Mouse (Mus musculus) intestine, embryonic 15.5 days (tissue): ENCODE measurements at regions not wholly inside any gene's neighbourhood (a gene's known extent, or its start where the extent isn't known, plus 50 kb on each side); places are given as distances from the start of the nearest gene placed in this dataset.
A peak's percentile ranks its signal among the peaks of the same experiment; 100 is the strongest.

Experiments
- ATAC-seq: fragments of 200-750 bp; cut with Nextera tagmentation; 2 replicates; pipeline ENCODE4 v1.8.0; 2017; ENCODE audit warnings: moderate TSS enrichment, moderate library complexity
- H3K27ac ChIP-seq: fragments of 300-500 bp; sonication (generic); 2 replicates; pipeline ENCODE4 v1.5.1; 2015; ENCODE audit warnings: mild to moderate bottlenecking, inconsistent platforms
- H3K27me3 ChIP-seq: fragments of 300-500 bp; sonication (generic); replicated peaks from 2 replicates; pipeline ENCODE4 v1.6.1; 2015; ENCODE audit warnings: inconsistent platforms
- H3K36me3 ChIP-seq: fragments of 300-500 bp; sonication (generic); 2 replicates; pipeline ENCODE4 v1.6.1; 2015; ENCODE audit warnings: inconsistent platforms
- H3K4me1 ChIP-seq: fragments of 300-500 bp; sonication (generic); replicated peaks from 2 replicates; pipeline ENCODE4 v1.6.1; 2015; ENCODE audit warnings: inconsistent platforms
- H3K4me2 ChIP-seq: fragments of 300-500 bp; sonication (generic); replicated peaks from 2 replicates; pipeline ENCODE4 v1.6.1; 2015; ENCODE audit warnings: mild to moderate bottlenecking, inconsistent platforms
- H3K4me3 ChIP-seq: fragments of 300-500 bp; sonication (generic); replicated peaks from 2 replicates; pipeline ENCODE4 v1.5.1; 2015; ENCODE audit warnings: inconsistent platforms
- H3K9ac ChIP-seq: fragments of 300-500 bp; sonication (generic); 2 replicates; pipeline ENCODE4 v1.6.1; 2015; ENCODE audit warnings: inconsistent platforms
- H3K9me3 ChIP-seq: fragments of 300-500 bp; sonication (generic); 2 replicates; pipeline ENCODE4 v1.6.1; 2016; ENCODE audit warnings: inconsistent platforms
- WGBS: fragments of 180-500 bp; shearing (Covaris S2); methylation state at CpG from one replicate; pipeline ENCODE4 v1.1.7; 2015; 5-methylcytosine and 5-hydroxymethylcytosine counted together

DNA sequence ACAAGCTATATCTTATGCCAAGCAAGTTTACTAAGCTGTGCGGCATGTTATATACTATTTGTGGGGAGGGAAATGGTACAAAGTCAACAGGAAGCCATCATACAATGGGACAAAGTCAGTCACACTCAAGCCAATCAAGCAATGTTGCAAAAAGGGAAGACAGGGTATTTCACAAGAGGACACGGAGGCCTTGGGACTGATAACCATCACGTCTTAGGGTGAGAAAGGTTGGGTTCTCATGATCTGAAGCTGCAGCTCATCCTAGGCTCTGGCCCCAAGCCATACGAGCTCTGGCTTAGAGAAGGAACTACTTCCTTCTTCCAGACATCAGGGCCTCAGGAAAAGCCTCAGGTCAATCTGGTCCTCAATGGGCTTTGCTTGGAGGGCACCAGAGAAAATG lies 287.9 kb upstream of the Xylt1 start:
- no peak overlapping the region for H3K9ac ChIP-seq
- H3K9me3 ChIP-seq, result no peaks in the 10 kb centered on the region
- 0 out of 2 replicates have a peak, but pooled peaks cover 4% of the 10 kb centered on the region for H3K4me1 ChIP-seq
- no peak overlapping the region for H3K4me2 ChIP-seq
- H3K27ac ChIP-seq, result no peak overlapping the region
- no peak for ATAC-seq
- no peaks in the 10 kb centered on the region for H3K27me3 ChIP-seq
- no peak overlapping the region for H3K4me3 ChIP-seq
- WGBS, result 85% methylated on average over 4 of the region's 4 CpGs
- H3K36me3 ChIP-seq, result no peaks in the 10 kb centered on the region

- Histone ChIP-seq H3K27me3 (no peaks in the 10 kb centered on the region), H3K4me2 (no peak overlapping the region), H3K4me1 (no peaks in the 10 kb centered on the region), H3K36me3 (no peaks in the 10 kb centered on the region), H3K9ac (no peak overlapping the region), H3K4me3 (no peak overlapping the region), H3K9me3 (no peaks in the 10 kb centered on the region), H3K27ac (no peak overlapping the region)
- 60% methylated on average over 3 of the region's 3 CpGs for whole genome bisulfite sequencing
- ATAC-seq, result peak; percentile 94
Measured at GRCm38 (mm10) chr7:117097618-117098017, 283.2 kb upstream of the Xylt1 start.

- ATAC-seq, result no peak
- no peaks in the 10 kb centered on the region for H3K9me3 ChIP-seq
- no peak overlapping the region for H3K9ac ChIP-seq
- H3K36me3 ChIP-seq, result no peaks in the 10 kb centered on the region
- no peak overlapping the region for H3K4me2 ChIP-seq
- 70% methylated on average over 6 of the region's 6 CpGs for WGBS
- no peak overlapping the region for H3K27ac ChIP-seq
- no peak overlapping the region for H3K4me3 ChIP-seq
- no peaks in the 10 kb centered on the region for H3K4me1 ChIP-seq
- no peaks in the 10 kb centered on the region for H3K27me3 ChIP-seq
Measured at GRCm38 (mm10) chr7:117099041-117099440, 281.7 kb upstream of the Xylt1 start.

GRCm38 (mm10) chr7:117103035-117103434 lies 277.7 kb upstream of the Xylt1 start:
- WGBS, result 50% methylated on average over 5 of the region's 5 CpGs
- H3K27ac ChIP-seq, result no peak overlapping the region
- no peaks in the 10 kb centered on the region for H3K9me3 ChIP-seq
- H3K4me3 ChIP-seq, result no peak overlapping the region
- no peaks in the 10 kb centered on the region for H3K27me3 ChIP-seq
- H3K36me3 ChIP-seq, result no peaks in the 10 kb centered on the region
- no peak overlapping the region for H3K4me2 ChIP-seq
- no peaks in the 10 kb centered on the region for H3K4me1 ChIP-seq
- no peak overlapping the region for H3K9ac ChIP-seq
- ATAC-seq, result no peak

DNA sequence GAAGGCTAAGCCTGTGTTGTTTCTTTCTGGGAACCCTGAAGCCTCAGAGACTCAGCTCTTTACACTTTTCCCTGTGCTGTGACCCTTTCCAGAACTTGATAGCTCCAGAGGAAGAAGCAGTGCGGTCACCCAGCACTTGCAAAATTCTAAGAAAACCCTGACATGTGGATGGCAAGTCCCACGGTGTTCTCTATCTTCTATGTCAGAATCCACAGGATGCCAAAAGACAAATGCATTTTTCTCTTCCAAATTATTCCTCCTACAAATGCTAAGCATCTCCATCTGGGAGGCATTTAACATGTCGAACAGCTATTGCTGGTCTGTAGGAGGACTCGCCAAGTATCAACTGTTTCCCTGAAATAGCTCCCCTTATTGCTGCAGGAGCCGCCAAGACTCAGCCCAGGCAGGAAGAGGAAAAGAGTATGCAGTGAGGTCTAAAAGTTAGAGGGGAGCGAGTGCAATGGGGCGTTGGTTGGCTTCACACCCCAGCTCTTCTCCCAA lies 274.0 kb upstream of the Xylt1 start:
- Histone ChIP-seq H3K9ac (no peak overlapping the region), H3K4me2 (no peak overlapping the region), H3K27me3 (no peaks in the 10 kb centered on the region), H3K9me3 (no peaks in the 10 kb centered on the region), H3K36me3 (no peaks in the 10 kb centered on the region), H3K4me3 (no peak overlapping the region), H3K4me1 (no peaks in the 10 kb centered on the region), H3K27ac (no peak overlapping the region)
- ATAC-seq, result no peak
- 84% methylated on average over 7 of the region's 7 CpGs for WGBS

DNA sequence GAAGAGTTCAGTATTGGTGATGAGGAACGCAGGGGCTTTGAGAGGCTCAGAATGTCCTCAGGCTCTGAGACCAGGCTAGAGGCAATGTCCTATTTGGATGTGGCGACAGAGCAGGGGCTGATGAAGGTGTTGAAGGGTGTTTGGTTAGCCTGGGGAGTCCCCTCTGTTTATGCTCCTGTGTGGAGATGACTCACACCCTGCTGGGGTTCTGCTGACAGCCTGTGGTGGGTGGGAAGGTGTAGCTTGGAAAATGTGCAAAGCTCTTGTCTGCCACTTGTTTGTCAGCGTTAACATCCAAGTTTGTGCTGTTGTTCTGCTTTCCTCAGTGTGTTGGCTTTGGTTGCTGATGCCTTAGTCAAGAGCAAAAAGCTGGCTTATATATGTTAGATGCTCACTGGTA lies 272.4 kb upstream of the Xylt1 start:
- Histone ChIP-seq H3K9ac (no peak overlapping the region), H3K36me3 (no peaks in the 10 kb centered on the region), H3K27ac (no peak overlapping the region), H3K4me2 (no peak overlapping the region), H3K27me3 (no peaks in the 10 kb centered on the region), H3K4me1 (no peaks in the 10 kb centered on the region), H3K9me3 (no peaks in the 10 kb centered on the region), H3K4me3 (no peak overlapping the region)
- WGBS, result 66% methylated on average over 3 of the region's 3 CpGs
- no peak for ATAC-seq

DNA sequence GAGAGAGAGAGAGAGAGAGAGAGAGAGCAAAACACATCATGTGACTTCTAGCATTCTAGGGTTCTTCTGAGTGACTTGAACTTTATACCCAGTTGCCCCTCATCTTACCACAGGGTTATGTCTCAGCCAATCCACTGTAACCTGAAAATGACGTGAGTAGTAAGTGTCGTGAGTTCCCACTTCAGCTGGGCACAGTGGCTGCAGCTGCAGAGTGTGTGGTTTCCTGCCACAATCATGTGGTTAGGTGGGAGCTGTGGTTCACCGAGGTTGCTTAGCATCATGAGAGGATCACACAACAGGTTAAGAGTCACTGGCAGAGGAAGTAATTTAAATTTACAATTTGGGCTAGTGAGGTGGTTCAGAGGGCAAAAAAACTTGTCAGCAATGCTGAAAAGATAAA lies 253.1 kb upstream of the Xylt1 start:
- no peaks in the 10 kb centered on the region for H3K4me1 ChIP-seq
- no peak overlapping the region for H3K4me2 ChIP-seq
- no peaks in the 10 kb centered on the region for H3K36me3 ChIP-seq
- H3K4me3 ChIP-seq, result no peak overlapping the region
- ATAC-seq, result no peak
- WGBS, result 60% methylated on average over 3 of the region's 3 CpGs
- H3K27ac ChIP-seq, result no peak overlapping the region
- H3K9ac ChIP-seq, result no peak overlapping the region
- no peaks in the 10 kb centered on the region for H3K27me3 ChIP-seq
- no peaks in the 10 kb centered on the region for H3K9me3 ChIP-seq

GRCm38 (mm10) chr7:117134869-117135268 lies 245.9 kb upstream of the Xylt1 start:
- H3K4me1 ChIP-seq, result no peaks in the 10 kb centered on the region
- H3K9me3 ChIP-seq, result no peaks in the 10 kb centered on the region
- no peaks in the 10 kb centered on the region for H3K36me3 ChIP-seq
- H3K4me3 ChIP-seq, result no peak overlapping the region
- H3K4me2 ChIP-seq, result no peak overlapping the region
- H3K27me3 ChIP-seq, result no peaks in the 10 kb centered on the region
- ATAC-seq, result no peak
- no peak overlapping the region for H3K27ac ChIP-seq
- H3K9ac ChIP-seq, result no peak overlapping the region
- WGBS, result 82% methylated on average over 1 of the region's 1 CpGs

DNA sequence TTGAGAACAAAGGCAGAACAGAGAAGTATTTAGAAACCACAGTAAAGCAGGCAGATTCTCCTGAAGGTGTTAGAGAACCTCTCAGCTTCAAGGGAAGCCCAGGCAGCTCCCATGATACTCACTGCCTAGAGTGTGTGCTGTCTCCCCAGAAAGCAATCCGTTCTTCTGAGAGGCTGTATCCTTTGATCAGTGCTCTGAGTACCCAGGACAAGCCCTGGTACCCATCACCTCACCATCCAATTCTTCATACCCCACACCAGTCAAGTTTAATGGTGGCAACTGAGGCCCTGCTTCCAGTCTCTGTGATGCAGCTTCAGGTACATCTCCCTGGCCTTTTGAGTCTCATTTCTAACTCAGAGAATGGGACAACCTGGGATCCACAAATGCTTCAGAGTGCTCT lies 242.1 kb upstream of the Xylt1 start:
- H3K36me3 ChIP-seq, result no peaks in the 10 kb centered on the region
- WGBS, result 40% methylated on average over 1 of the region's 1 CpGs
- no peaks in the 10 kb centered on the region for H3K27me3 ChIP-seq
- no peak overlapping the region for H3K4me3 ChIP-seq
- no peaks in the 10 kb centered on the region for H3K4me1 ChIP-seq
- no peak overlapping the region for H3K27ac ChIP-seq
- no peaks in the 10 kb centered on the region for H3K9me3 ChIP-seq
- no peak overlapping the region for H3K9ac ChIP-seq
- H3K4me2 ChIP-seq, result no peak overlapping the region
- ATAC-seq, result no peak

DNA sequence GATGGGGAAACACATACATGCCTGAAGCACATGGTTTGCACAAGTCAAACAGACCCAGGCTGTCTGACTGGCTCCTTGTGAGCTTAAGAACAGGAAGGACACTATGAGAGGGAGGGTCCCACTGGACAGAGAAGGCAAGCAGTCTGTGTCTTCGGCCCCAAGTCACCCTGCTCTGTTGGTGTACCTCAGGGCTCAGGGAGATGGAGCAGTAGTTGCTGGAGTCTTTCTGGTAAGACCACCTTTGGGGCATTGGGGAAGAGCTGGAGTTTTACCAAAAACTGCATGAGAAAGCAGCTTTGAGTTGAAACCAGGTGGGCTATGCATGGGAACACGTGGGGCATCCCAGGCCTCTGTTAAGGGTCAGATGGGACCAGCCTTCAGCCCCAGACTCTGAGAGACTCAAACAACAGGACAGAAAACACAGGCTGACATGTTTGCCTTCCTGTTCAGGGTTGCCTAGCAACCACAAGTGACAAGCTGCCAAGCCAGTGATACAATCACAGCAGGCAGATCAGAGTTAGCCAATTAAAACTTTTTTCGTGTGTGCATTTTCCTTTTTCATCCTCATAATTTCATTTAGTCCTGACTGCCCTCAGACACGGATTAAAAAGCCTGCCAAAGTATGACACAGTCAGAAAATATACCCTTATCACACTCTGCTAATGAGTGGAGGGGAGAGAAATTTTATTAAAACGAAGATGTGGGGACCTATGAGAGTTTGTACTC lies 241.4 kb upstream of the Xylt1 start:
- no peak overlapping the region for H3K4me3 ChIP-seq
- WGBS, result 25% methylated on average over 5 of the region's 5 CpGs
- ATAC-seq, result no peak
- no peaks in the 10 kb centered on the region for H3K4me1 ChIP-seq
- H3K27ac ChIP-seq, result no peak overlapping the region
- no peaks in the 10 kb centered on the region for H3K9me3 ChIP-seq
- H3K27me3 ChIP-seq, result no peaks in the 10 kb centered on the region
- no peak overlapping the region for H3K4me2 ChIP-seq
- H3K9ac ChIP-seq, result no peak overlapping the region
- H3K36me3 ChIP-seq, result no peaks in the 10 kb centered on the region

- Histone ChIP-seq H3K27me3 (no peaks in the 10 kb centered on the region), H3K9ac (no peak overlapping the region), H3K9me3 (no peaks in the 10 kb centered on the region), H3K36me3 (no peaks in the 10 kb centered on the region), H3K4me2 (no peak overlapping the region), H3K4me3 (no peak overlapping the region), H3K4me1 (no peaks in the 10 kb centered on the region), H3K27ac (no peak overlapping the region)
- 62% methylated on average over 1 of the region's 1 CpGs for WGBS
- ATAC-seq, result no peak
Measured at GRCm38 (mm10) chr7:117139971-117140247, 240.9 kb upstream of the Xylt1 start.

GRCm38 (mm10) chr7:117146809-117147208 lies 234.0 kb upstream of the Xylt1 start:
- Histone ChIP-seq H3K9me3 (no peaks in the 10 kb centered on the region), H3K4me2 (no peak overlapping the region), H3K27ac (no peak overlapping the region), H3K4me3 (no peak overlapping the region), H3K9ac (no peak overlapping the region), H3K4me1 (no peaks in the 10 kb centered on the region), H3K36me3 (no peaks in the 10 kb centered on the region), H3K27me3 (no peaks in the 10 kb centered on the region)
- no peak for ATAC-seq
- WGBS, result 90% methylated on average over 7 of the region's 7 CpGs

GRCm38 (mm10) chr7:117150355-117150754 lies 230.4 kb upstream of the Xylt1 start:
- no peak overlapping the region for H3K9ac ChIP-seq
- no peaks in the 10 kb centered on the region for H3K9me3 ChIP-seq
- no peaks in the 10 kb centered on the region for H3K36me3 ChIP-seq
- 61% methylated on average over 8 of the region's 8 CpGs for WGBS
- no peak overlapping the region for H3K27ac ChIP-seq
- no peaks in the 10 kb centered on the region for H3K27me3 ChIP-seq
- no peaks in the 10 kb centered on the region for H3K4me1 ChIP-seq
- H3K4me3 ChIP-seq, result no peak overlapping the region
- H3K4me2 ChIP-seq, result no peak overlapping the region
- ATAC-seq, result no peak
